Mouse (Mus musculus): ENCODE measurements around the gene Wdr66. TPM values are rescaled to one million over a fixed set of nuclear protein-coding genes. Genes with fewer than 3 reads are reported as not detected.

Wdr66 gene
- polyA plus RNA-seq, 1 experiment from 2014 or later = 1.4 TPM

GRCm38 (mm10) chr5:123324242-123324641, 72.3 kb downstream of the Wdr66 start:
- Histone ChIP-seq H3K4me1 (peaks cover 20% of the 10 kb centered on the region), H3K27ac (no peak overlapping the region), H3K4me2 (peak overlapping the region; percentile 30), H3K27me3 (no peaks in the 10 kb centered on the region), H3K9me3 (no peaks in the 10 kb centered on the region), H3K36me3 (no peaks in the 10 kb centered on the region), H3K4me3 (no peak overlapping the region), H3K9ac (0 out of 2 replicates have a peak overlapping the region, but pooled peaks have one; percentile 16)
- 19% methylated on average over 15 of the region's 15 CpGs for WGBS
- ATAC-seq (ENCODE audit: insufficient number of reproducible peaks, insufficient read depth, low FRiP score, low TSS enrichment, low read depth) = no peak

DNA sequence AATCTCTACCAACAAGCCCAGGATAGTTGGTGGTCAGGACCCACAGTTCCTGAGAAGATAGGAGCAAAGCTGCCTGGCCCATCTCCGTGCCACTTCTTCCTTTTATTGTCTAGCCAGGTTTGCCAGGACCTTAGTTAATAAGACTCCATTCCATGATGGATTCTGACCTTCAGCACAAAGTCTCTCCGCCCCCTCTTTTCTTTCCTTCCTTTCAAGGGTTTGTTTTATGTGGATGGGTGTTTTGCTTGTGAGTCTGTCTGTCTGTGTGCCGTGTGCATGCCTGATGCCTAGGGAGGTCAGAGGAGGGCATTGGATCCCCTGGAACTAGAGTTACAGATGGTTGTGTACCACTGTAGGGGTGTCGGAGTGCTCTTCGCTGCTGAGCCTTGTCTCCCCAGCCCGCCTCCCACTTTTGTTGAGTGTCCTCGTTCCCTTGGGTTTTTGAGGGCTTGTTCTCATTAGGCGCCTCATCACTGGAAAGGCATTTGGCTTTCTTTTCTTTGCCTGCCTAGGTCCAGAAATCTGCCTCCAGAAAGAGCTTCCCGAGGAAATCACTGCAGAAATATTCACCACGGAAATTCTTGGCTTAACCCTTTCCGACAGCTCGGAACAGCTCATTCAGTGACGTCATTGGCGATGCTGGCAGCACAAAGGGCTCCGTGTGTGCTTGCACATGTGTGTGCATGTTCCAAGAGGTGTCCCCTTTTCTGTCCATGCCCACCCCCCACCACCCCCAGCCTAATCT, 74.3 kb downstream of the Wdr66 start:
- H3K9ac ChIP-seq = 0 out of 2 replicates have a peak overlapping the region, but pooled peaks have one; percentile 2
- no peak overlapping the region for H3K4me3 ChIP-seq
- H3K27me3 ChIP-seq = no peaks in the 10 kb centered on the region
- H3K4me1 ChIP-seq = peaks cover 20% of the 10 kb centered on the region
- peak overlapping the region; percentile 69 for H3K27ac ChIP-seq
- no peak for ATAC-seq (ENCODE audit: insufficient number of reproducible peaks, insufficient read depth, low FRiP score, low TSS enrichment, low read depth)
- H3K9me3 ChIP-seq = no peaks in the 10 kb centered on the region
- H3K4me2 ChIP-seq = peak overlapping the region; percentile 1; the same call in 1 of the 2 replicates
- H3K36me3 ChIP-seq = no peaks in the 10 kb centered on the region
- WGBS = 40% methylated on average over 15 of the region's 15 CpGs

GRCm38 (mm10) chr5:123326751-123327148, 74.8 kb downstream of the Wdr66 start:
- Histone ChIP-seq H3K4me3 (no peak overlapping the region), H3K27me3 (no peaks in the 10 kb centered on the region), H3K36me3 (no peaks in the 10 kb centered on the region), H3K4me1 (peaks cover 20% of the 10 kb centered on the region), H3K9ac (0 out of 2 replicates have a peak overlapping the region, but pooled peaks have one; percentile 2), H3K27ac (peak overlapping the region; percentile 69), H3K9me3 (no peaks in the 10 kb centered on the region), H3K4me2 (0 out of 2 replicates have a peak overlapping the region, but pooled peaks have one; percentile 1)
- WGBS = 75% methylated on average over 9 of the region's 9 CpGs
- no peak for ATAC-seq (ENCODE audit: insufficient number of reproducible peaks, insufficient read depth, low FRiP score, low TSS enrichment, low read depth)

- no peak overlapping the region for H3K27ac ChIP-seq
- no peaks in the 10 kb centered on the region for H3K9me3 ChIP-seq
- H3K4me3 ChIP-seq = no peak overlapping the region
- H3K9ac ChIP-seq = no peak overlapping the region
- H3K4me2 ChIP-seq = no peak overlapping the region
- peaks cover 20% of the 10 kb centered on the region for H3K4me1 ChIP-seq
- WGBS = 81% methylated on average over 8 of the region's 8 CpGs
- no peaks in the 10 kb centered on the region for H3K36me3 ChIP-seq
- no peaks in the 10 kb centered on the region for H3K27me3 ChIP-seq
- no peak for ATAC-seq (ENCODE audit: insufficient number of reproducible peaks, insufficient read depth, low FRiP score, low TSS enrichment, low read depth)
Observed at GRCm38 (mm10) chr5:123327686-123328085, 75.8 kb downstream of the Wdr66 start.

- no peaks in the 10 kb centered on the region for H3K36me3 ChIP-seq
- H3K27ac ChIP-seq = no peak overlapping the region
- H3K4me2 ChIP-seq = no peak overlapping the region
- no peak overlapping the region for H3K9ac ChIP-seq
- no peak overlapping the region for H3K4me3 ChIP-seq
- 0 out of 2 replicates have a peak, but pooled peaks cover 3% of the 10 kb centered on the region for H3K4me1 ChIP-seq
- 76% methylated on average over 6 of the region's 6 CpGs for WGBS
- H3K27me3 ChIP-seq = no peaks in the 10 kb centered on the region
- ATAC-seq (ENCODE audit: insufficient number of reproducible peaks, insufficient read depth, low FRiP score, low TSS enrichment, low read depth) = no peak
- H3K9me3 ChIP-seq = no peaks in the 10 kb centered on the region
Observed at GRCm38 (mm10) chr5:123333566-123333965, 81.7 kb downstream of the Wdr66 start.

GRCm38 (mm10) chr5:123336205-123336961, 84.5 kb downstream of the Wdr66 start:
- no peak overlapping the region for H3K27ac ChIP-seq
- no peak overlapping the region for H3K4me3 ChIP-seq
- WGBS = 74% methylated on average over 4 of the region's 4 CpGs
- no peak overlapping the region for H3K9ac ChIP-seq
- no peak for ATAC-seq (ENCODE audit: insufficient number of reproducible peaks, insufficient read depth, low FRiP score, low TSS enrichment, low read depth)
- H3K9me3 ChIP-seq = no peaks in the 10 kb centered on the region
- H3K36me3 ChIP-seq = no peaks in the 10 kb centered on the region
- no peak overlapping the region for H3K4me2 ChIP-seq
- 0 out of 2 replicates have a peak, but pooled peaks cover 3% of the 10 kb centered on the region for H3K4me1 ChIP-seq
- H3K27me3 ChIP-seq = no peaks in the 10 kb centered on the region

GRCm38 (mm10) chr5:123338463-123338862, 86.6 kb downstream of the Wdr66 start:
- no peaks in the 10 kb centered on the region for H3K36me3 ChIP-seq
- no peak overlapping the region for H3K9ac ChIP-seq
- no peak overlapping the region for H3K4me3 ChIP-seq
- ATAC-seq (ENCODE audit: insufficient number of reproducible peaks, insufficient read depth, low FRiP score, low TSS enrichment, low read depth) = no peak
- H3K27me3 ChIP-seq = no peaks in the 10 kb centered on the region
- no peak overlapping the region for H3K4me2 ChIP-seq
- no peaks in the 10 kb centered on the region for H3K9me3 ChIP-seq
- WGBS = 64% methylated on average over 3 of the region's 3 CpGs
- no peak overlapping the region for H3K27ac ChIP-seq
- H3K4me1 ChIP-seq = peaks cover 5% of the 10 kb centered on the region; the same call in 1 of the 2 replicates

DNA sequence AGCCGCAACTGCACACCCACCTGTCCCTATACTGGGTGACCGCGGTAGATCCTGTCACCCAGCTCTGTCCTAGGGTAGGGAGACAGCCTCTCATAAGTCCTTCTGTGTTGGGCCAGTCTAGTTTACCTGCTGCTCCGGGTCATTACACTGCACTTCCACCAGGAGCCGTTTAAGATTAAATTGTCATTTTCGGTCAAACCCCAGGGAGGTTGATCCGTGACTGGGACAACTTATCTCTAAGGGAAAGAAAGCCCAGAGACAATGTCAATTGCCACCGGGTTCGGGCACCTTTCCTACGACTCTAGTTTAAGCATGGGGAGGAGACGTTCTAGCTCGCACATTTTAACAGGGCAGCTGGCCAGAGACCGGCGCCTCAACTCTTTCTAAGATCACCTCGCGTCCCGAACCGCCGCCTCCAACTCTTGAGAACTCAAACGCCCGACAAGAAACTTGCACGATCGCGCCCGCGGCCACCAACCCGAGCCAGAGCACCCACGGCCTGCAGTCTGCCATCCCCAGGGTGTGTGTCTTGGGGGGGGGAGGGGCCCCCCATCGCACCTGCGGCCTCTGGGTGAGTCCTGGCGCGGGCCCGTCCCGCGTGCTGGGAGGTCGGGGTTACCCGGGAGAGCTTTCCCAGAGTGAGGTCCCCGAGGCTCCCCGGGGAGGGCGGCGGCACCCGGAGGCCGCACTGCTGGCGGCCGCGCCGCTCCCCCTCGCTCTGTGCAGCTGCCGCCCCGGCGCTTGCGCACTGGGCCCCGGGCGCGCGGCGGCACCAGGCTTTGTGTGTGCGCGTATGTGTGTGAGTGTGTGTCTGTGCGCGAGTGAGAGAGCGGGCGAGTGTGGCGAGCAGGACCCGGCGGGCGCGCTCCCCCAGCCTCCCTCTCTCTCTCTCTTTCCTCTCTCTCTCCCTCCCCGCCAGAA, 92.1 kb downstream of the Wdr66 start, which contains the start of gene Bcl7a:
Bcl7a (plus strand) TSS at position 128 of the 921 bp plus-strand sequence.
- H3K4me2 ChIP-seq = peak within 1 kb of the TSS; percentile 86
- H3K9me3 ChIP-seq = no peaks in the 10 kb centered on the region
- peak within 1 kb of the TSS; percentile 98 for H3K9ac ChIP-seq
- 1% methylated on average over 69 of the region's 69 CpGs for WGBS
- ATAC-seq (ENCODE audit: insufficient number of reproducible peaks, insufficient read depth, low FRiP score, low TSS enrichment, low read depth) = peak; percentile 82
- peaks cover 28% of the 10 kb centered on the region for H3K4me1 ChIP-seq
- peak within 1 kb of the TSS; percentile 95 for H3K4me3 ChIP-seq
- H3K27ac ChIP-seq = peak within 1 kb of the TSS; percentile 99
- no peaks in the 10 kb centered on the region for H3K27me3 ChIP-seq
- peaks cover 4% of the 10 kb centered on the region; the same call in 1 of the 2 replicates for H3K36me3 ChIP-seq

- 0% methylated on average over 37 of the region's 51 CpGs for WGBS
- ATAC-seq (ENCODE audit: insufficient number of reproducible peaks, insufficient read depth, low FRiP score, low TSS enrichment, low read depth) = peak; percentile 22; the same call in 1 of the 2 replicates
- peaks cover 6% of the 10 kb centered on the region; the same call in 1 of the 2 replicates for H3K36me3 ChIP-seq
Observed at GRCm38 (mm10) chr5:123344628-123344962, 92.7 kb downstream of the Wdr66 start.

DNA sequence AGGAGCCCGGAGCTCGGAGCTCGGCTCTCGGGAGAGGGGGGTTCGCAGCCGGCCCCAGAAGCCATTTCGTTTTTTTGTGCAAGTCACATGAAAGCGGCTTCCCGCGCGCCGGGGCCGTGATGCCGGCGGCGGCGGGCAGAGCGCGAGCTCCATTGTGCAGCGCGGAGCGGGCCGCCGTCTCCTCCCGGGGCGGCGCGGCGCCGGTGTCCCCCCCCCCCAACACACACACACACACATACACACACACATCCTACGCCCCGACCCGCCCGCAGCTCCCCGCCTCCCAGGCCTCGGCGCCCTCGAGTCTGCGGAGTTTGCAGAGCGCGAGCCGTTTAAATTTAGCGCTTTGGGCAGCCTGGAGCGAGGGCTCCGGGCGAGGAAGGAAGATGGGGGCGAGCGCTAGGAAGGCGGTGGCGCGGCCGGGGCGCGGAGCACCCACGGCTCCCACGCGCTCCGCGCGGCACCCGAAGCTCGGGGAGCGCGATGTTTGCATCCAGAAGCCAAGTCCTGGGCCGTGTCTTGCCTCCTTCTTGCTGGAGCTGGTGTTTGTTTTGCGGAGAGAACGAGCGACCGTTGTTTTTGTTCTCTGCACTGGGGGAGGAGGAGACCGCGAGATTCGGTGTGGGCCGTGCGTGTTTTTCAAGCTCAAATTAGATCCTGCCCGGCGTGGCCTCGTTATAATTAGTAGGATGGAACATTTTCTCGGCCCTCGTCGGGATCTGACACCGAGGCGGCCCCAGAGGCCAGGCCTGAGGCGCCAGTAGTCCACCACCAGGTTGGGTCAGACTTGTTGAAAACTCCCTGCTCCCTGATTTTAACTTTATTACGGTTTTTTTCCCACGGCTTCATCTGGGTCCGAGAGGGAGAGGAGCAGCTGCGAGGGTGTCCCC, 93.3 kb downstream of the Wdr66 start:
- peak; percentile 41; the same call in 1 of the 2 replicates for ATAC-seq (ENCODE audit: insufficient number of reproducible peaks, insufficient read depth, low FRiP score, low TSS enrichment, low read depth)
- Histone ChIP-seq H3K4me1 (peaks cover 32% of the 10 kb centered on the region), H3K9me3 (no peaks in the 10 kb centered on the region), H3K4me3 (peak overlapping the region; percentile 95), H3K9ac (peak overlapping the region; percentile 98), H3K27me3 (no peaks in the 10 kb centered on the region), H3K4me2 (peak overlapping the region; percentile 86), H3K36me3 (peaks cover 6% of the 10 kb centered on the region; the same call in 1 of the 2 replicates), H3K27ac (peak overlapping the region; percentile 99)
- under 1% methylated on average over 80 of the region's 87 CpGs for WGBS

More at GRCm38 (mm10) chr5:123344628-123344962, 92.7 kb downstream of the Wdr66 start:
- Histone ChIP-seq H3K4me3 (peak overlapping the region; percentile 95), H3K4me2 (peak overlapping the region; percentile 86), H3K9ac (peak overlapping the region; percentile 98), H3K9me3 (no peaks in the 10 kb centered on the region), H3K4me1 (peaks cover 30% of the 10 kb centered on the region), H3K27ac (peak overlapping the region; percentile 99), H3K27me3 (no peaks in the 10 kb centered on the region)

Measured in embryonic facial prominence, embryonic 13.5 days (tissue).